Mouse (Mus musculus) neural tube, embryonic 15.5 days (tissue): ENCODE data around the gene Rnf207. TPM values are rescaled to one million over a fixed set of nuclear protein-coding genes. Genes with fewer than 3 reads are reported as not detected.

ENCODE experiments used
- ATAC-seq: fragments of 200-750 bp; cut with Nextera tagmentation; 2 replicates; pipeline ENCODE4 v1.8.0; 2017; ENCODE audit warnings: mild to moderate bottlenecking, moderate TSS enrichment, moderate library complexity; ENCODE audit not compliant: low FRiP score
- H3K27ac ChIP-seq: fragments of 300-500 bp; sonication (generic); replicated peaks from 2 replicates; pipeline ENCODE4 v1.5.1; 2015; ENCODE audit warnings: mild to moderate bottlenecking, inconsistent platforms
- H3K27me3 ChIP-seq: fragments of 300-500 bp; sonication (generic); replicated peaks from 2 replicates; pipeline ENCODE4 v1.6.1; 2015; ENCODE audit warnings: inconsistent platforms
- H3K36me3 ChIP-seq: fragments of 300-500 bp; sonication (generic); 2 replicates; pipeline ENCODE4 v1.6.1; 2015; ENCODE audit warnings: inconsistent platforms
- H3K4me1 ChIP-seq: fragments of 300-500 bp; sonication (generic); 2 replicates; pipeline ENCODE4 v1.6.1; 2015; ENCODE audit warnings: inconsistent platforms
- H3K4me2 ChIP-seq: fragments of 300-500 bp; sonication (generic); 2 replicates; pipeline ENCODE4 v1.6.1; 2015; ENCODE audit warnings: inconsistent platforms, mild to moderate bottlenecking, moderate library complexity
- H3K4me3 ChIP-seq: fragments of 300-500 bp; sonication (generic); replicated peaks from 2 replicates; pipeline ENCODE4 v1.5.1; 2015; ENCODE audit warnings: mild to moderate bottlenecking, inconsistent platforms
- H3K9ac ChIP-seq: fragments of 300-500 bp; sonication (generic); replicated peaks from 2 replicates; pipeline ENCODE4 v1.6.1; 2015; ENCODE audit warnings: mild to moderate bottlenecking, inconsistent platforms
- H3K9me3 ChIP-seq: fragments of 300-500 bp; sonication (generic); replicated peaks from 2 replicates; pipeline ENCODE4 v1.6.1; 2016; ENCODE audit warnings: inconsistent platforms
- WGBS: fragments of 180-500 bp; shearing (Covaris S2); methylation state at CpG from one replicate; pipeline ENCODE4 v1.1.7; 2015; ENCODE audit warnings: mixed read lengths; 5-methylcytosine and 5-hydroxymethylcytosine counted together
- polyA plus RNA-seq: library from polyadenylated mRNA; unstranded; fragments of >200 nt; fragmentation: Nextera tagmentation; extraction: Ambion mirVana; gene quantifications from 2 replicates; pipeline ENCODE4 v1.2.1, GENCODE M21; 2015

Rnf207 gene
- polyA plus RNA-seq, 1 experiment from 2014 or later, result 12.4 TPM

DNA sequence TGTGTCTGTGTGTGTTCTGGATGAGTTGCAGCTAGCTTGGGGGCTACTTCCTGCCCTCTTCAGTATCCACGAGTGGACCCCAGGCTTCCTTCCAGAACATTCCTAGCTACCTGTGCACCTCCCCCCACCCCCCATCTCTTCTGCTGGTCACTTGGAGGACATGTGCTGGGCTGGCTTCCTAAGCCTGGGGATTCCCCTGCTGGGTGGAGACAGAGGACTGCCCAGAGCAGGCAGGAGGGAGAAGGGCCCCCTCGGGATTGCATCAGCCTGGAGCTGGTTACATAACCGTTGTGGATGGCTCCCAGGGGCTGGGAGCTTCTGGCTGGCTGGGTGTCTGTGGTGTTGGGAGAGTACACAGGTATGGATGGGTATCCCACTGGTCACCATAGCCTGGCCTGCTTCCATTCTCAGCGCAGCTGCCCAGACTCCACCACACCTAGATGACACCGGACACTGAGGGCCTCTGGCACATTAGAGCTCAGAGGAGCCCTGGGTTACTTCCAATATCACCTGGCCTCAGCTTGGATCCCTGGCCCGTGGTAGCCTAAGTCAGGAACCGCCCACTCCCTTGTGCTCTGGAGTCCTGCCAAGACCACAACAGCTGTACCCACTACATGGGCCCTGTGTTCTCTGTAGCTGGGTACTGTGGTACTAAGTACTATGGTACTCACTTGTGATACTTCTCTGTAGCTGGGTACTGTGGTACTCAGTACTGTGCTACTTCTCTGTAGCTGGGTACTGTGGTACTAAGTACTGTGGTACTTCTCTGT, 26.5 kb upstream of the Rnf207 start:
- 57% methylated on average over 7 of the region's 7 CpGs for WGBS
- Histone ChIP-seq H3K27me3 (peaks cover 11% of the 10 kb centered on the region), H3K4me3 (no peak overlapping the region), H3K4me2 (no peak overlapping the region), H3K9ac (no peak overlapping the region), H3K4me1 (peaks cover 60% of the 10 kb centered on the region), H3K27ac (no peak overlapping the region), H3K9me3 (no peaks in the 10 kb centered on the region), H3K36me3 (no peaks in the 10 kb centered on the region)
- no peak for ATAC-seq

DNA sequence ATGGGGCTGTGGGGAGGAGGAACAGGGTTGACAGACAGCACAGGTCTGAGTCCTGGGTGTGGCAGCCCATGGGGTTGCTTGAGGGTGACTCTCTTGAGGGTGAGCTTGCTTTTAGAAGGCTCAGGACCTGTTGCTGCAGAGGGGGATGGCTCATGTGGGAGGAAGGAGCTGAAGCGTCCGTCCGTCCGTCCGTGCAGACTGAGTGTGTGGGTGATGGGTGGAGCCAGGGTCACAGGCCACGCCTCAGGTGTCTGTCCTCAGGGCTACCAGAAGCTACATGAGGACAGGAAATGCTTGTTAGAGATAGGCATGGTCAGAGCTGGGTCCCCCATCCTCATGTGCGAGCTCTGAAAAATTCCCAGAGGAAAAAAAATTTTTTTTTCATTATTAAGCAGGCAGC, 25.9 kb upstream of the Rnf207 start:
- Histone ChIP-seq H3K4me1 (peaks cover 60% of the 10 kb centered on the region), H3K27me3 (peaks cover 11% of the 10 kb centered on the region), H3K27ac (no peak overlapping the region), H3K4me3 (no peak overlapping the region), H3K36me3 (no peaks in the 10 kb centered on the region), H3K9ac (no peak overlapping the region), H3K4me2 (no peak overlapping the region), H3K9me3 (no peaks in the 10 kb centered on the region)
- 78% methylated on average over 7 of the region's 7 CpGs for WGBS
- ATAC-seq, result no peak

DNA sequence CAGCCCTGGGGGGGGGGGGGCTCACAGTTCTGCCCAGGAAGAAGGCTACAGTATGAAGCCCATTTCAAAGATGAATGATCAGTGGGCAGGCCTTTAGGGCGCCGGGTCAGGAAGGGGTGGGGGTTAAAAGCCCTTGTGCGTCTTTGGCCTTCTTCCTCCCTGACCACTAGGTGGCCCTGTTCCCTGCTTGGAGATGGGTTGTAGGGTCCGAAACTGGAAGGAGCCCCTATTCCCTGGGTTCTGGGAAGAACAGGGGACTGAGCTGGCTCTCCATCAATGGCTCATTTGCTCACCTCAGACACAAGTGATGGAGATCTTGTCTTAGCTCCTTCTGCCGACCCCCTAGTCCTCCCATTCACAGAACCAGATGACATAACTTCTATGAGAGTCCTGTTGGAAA, 24.5 kb upstream of the Rnf207 start:
- no peak overlapping the region; the same call in 1 of the 2 replicates for H3K9ac ChIP-seq
- 7% methylated on average over 5 of the region's 5 CpGs for WGBS
- no peak for ATAC-seq
- H3K27ac ChIP-seq, result no peak overlapping the region
- no peak overlapping the region for H3K4me2 ChIP-seq
- H3K4me3 ChIP-seq, result no peak overlapping the region
- H3K36me3 ChIP-seq, result no peaks in the 10 kb centered on the region
- peaks cover 57% of the 10 kb centered on the region for H3K4me1 ChIP-seq
- peaks cover 10% of the 10 kb centered on the region for H3K27me3 ChIP-seq
- no peaks in the 10 kb centered on the region for H3K9me3 ChIP-seq

DNA sequence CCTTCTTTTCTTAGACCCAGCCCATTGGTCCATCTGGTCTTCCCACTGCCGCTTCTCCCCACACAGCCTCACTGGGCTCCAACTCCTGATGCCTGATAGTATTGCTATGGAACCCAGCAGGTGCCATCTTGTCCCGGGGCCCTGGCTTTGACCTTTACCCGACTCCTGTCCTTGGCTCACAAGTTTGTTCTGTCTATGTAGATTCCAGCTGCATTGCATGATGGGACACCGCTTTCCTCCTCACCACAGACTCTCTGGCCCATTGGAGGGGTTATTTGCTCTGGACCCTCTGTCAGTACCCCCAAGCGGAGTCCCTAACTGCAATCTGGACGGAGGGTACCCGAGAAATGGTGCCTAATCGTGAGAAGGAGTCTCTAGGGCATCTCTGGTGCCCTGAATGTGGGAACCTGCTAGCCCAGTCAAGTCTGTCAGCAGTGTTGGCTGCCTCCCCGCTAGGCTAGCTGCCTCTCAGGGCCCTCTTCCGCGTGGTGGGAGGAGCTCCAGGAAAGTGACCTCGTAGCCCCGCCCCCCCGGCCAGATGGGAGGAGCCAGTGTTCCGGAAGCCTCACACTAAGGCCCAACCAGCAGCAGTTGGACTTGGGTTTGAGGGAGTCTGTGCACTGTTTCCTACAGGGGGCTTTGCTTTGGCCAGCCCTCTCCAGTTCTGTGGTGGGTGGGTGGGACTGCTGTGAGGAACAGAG, 21.9 kb upstream of the Rnf207 start:
- H3K36me3 ChIP-seq, result peaks cover 1% of the 10 kb centered on the region; the same call in 1 of the 2 replicates
- no peak overlapping the region for H3K9ac ChIP-seq
- peaks cover 60% of the 10 kb centered on the region for H3K4me1 ChIP-seq
- WGBS, result 37% methylated on average over 15 of the region's 15 CpGs
- peak overlapping the region; percentile 87 for H3K4me2 ChIP-seq
- no peaks in the 10 kb centered on the region for H3K9me3 ChIP-seq
- peak overlapping the region; percentile 72; the same call in 1 of the 2 replicates for H3K4me3 ChIP-seq
- no peak for ATAC-seq
- H3K27ac ChIP-seq, result no peak overlapping the region
- H3K27me3 ChIP-seq, result peaks cover 4% of the 10 kb centered on the region

DNA sequence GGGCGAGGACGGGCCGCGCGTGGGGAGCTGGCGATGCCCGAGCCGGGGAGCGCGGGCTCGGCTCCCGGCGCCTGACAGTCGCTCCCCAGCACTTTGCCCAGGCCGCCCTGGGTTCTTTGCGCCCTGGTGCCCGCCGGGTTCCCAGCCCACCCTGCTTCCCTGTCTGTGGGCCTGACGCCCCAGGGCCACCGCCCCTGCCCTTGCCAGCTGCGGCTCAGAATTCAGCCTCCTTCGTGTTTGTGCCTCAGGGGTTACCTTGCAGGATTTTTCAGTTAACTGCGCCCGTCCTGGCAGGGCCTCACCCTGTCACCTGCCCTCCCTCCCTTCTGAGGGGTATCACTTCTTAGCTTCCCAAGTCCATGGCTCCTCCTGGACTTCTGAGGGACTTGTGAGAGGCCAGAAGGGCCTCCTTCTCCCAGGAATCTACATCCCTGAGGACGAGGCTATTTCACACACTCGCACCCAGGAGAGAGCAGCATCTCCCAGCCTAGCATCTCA, 20.5 kb upstream of the Rnf207 start:
- H3K36me3 ChIP-seq, result peaks cover 14% of the 10 kb centered on the region
- H3K4me1 ChIP-seq, result peaks cover 49% of the 10 kb centered on the region
- H3K27ac ChIP-seq, result peak overlapping the region; percentile 80
- peak overlapping the region; percentile 81 for H3K9ac ChIP-seq
- H3K9me3 ChIP-seq, result no peaks in the 10 kb centered on the region
- H3K4me3 ChIP-seq, result peak overlapping the region; percentile 72
- under 1% methylated on average over 18 of the region's 26 CpGs for WGBS
- ATAC-seq, result peak; percentile 46
- peaks cover 4% of the 10 kb centered on the region for H3K27me3 ChIP-seq
- peak overlapping the region; percentile 87 for H3K4me2 ChIP-seq

DNA sequence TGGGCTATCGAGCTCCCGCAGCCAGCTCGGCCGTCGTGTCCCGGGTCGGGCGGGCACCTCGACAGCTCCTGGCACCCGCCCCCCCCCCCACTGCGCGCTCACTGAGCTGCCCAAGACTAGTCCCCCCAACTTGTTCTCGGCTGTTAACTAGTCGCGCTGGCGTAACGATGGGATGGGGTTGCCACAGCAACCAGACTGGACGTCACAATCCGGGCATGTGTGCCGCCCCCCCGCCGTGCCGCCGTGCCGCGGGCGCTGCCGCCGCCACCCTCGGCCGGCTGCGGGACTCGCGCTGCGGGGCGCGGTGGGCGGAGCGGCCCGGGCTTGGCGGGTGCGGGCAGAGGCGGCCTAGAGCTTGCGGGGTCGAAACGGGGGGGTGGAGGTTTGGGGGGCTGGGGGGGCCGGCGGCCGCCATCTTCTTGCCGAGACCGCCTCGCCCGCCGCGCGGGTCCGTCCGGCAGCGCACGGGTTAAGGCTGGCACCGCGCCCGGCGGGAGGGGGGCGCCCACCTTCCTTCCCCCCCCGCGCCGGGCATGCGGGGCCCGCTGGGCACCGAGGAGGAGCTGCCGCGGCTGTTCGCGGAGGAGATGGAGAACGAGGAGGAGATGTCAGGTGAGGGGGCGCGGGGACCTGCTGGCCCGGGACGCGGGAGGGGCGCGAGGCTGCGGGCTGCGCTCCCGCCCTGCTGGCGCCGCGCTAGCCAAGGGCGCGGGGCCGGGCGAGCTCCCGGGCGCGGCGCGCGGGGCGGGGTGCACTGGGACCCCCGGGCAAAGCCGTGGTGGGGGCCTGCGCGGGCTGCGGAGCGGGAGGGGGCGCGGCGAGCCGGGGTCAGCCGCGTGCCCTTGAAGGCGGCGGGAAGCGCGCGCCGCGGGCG, 19.9 kb upstream of the Rnf207 start, which contains the start of gene Chd5:
Gene Chd5 (plus strand): TSS at position 233 of the 874 bp plus-strand sequence.
- peak; percentile 65 for ATAC-seq
- H3K4me1 ChIP-seq, result peaks cover 44% of the 10 kb centered on the region
- peak within 1 kb of the TSS; percentile 87 for H3K4me2 ChIP-seq
- under 1% methylated on average over 78 of the region's 120 CpGs for WGBS
- H3K9ac ChIP-seq, result peak within 1 kb of the TSS; percentile 81
- peaks cover 4% of the 10 kb centered on the region for H3K27me3 ChIP-seq
- no peaks in the 10 kb centered on the region for H3K9me3 ChIP-seq
- H3K36me3 ChIP-seq, result peaks cover 21% of the 10 kb centered on the region
- peak within 1 kb of the TSS; percentile 80 for H3K27ac ChIP-seq
- H3K4me3 ChIP-seq, result peak within 1 kb of the TSS; percentile 72

DNA sequence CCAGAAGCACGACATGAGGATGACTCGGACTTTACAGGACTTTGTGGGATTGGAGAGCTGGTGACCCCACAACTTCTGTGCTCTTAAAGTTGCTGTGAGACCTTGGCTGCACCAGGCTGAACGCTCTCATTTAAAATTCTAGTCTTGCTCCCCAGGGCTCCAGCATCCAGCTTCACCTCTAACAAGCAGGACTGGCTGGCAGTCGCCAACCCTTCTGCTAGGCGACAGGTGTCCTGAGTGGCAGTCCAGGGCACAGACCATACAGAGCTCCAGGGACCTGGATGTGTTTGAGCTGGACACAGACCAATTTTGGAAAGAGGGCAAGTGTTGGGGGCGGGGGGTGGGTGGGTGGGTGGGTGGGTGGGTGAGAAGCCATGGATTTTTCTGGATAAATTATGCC, 19.0 kb upstream of the Rnf207 start:
- Histone ChIP-seq H3K36me3 (peaks cover 28% of the 10 kb centered on the region), H3K9ac (no peak overlapping the region), H3K4me2 (no peak overlapping the region), H3K27me3 (peaks cover 4% of the 10 kb centered on the region), H3K9me3 (no peaks in the 10 kb centered on the region), H3K27ac (no peak overlapping the region), H3K4me1 (peaks cover 41% of the 10 kb centered on the region), H3K4me3 (no peak overlapping the region)
- 26% methylated on average over 6 of the region's 6 CpGs for WGBS
- ATAC-seq, result no peak

DNA sequence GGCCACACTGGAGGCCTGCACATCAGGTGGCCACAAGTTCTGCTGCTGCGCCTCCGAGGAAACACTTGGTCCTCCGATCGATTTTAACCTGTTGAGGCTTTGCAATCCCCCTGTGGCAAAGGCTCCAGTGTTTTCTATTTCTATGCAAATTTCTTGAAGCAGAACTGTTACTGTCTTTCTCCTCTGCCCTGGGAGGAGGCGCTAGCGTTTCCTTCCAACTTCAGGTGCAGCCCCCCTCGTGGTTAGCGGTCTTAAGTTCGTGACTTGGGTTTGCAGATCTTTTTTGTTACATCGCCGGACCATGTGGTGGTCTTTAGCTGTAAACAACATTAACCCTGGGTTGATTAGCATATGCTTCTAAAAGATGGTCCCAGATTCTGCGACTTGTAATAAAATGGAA, 14.8 kb upstream of the Rnf207 start:
- peaks cover 11% of the 10 kb centered on the region for H3K4me1 ChIP-seq
- no peak overlapping the region for H3K27ac ChIP-seq
- 89% methylated on average over 12 of the region's 12 CpGs for WGBS
- no peaks in the 10 kb centered on the region for H3K9me3 ChIP-seq
- ATAC-seq, result no peak
- no peak overlapping the region for H3K4me2 ChIP-seq
- H3K9ac ChIP-seq, result no peak overlapping the region
- peaks cover 69% of the 10 kb centered on the region for H3K36me3 ChIP-seq
- no peak overlapping the region for H3K4me3 ChIP-seq
- H3K27me3 ChIP-seq, result no peaks in the 10 kb centered on the region

DNA sequence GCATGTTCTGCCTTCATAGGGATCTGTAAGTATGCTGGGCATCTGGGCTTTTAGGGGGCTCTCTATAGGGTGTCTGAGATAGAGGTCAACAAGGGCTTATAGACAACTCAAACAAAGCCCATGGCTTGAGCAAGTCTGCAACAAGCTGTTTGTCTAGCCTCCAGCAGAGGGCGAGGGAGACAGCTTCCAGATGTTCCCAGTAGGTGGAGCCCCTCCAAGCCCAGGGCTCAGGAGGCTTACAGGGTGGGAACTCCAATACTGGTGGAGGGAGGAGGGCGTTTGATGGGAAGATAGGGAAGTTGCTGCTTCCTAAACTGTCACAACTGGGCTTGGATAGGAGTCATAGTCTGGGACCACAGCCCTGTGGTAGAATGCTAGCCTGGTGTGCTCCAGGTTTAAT, 14.2 kb upstream of the Rnf207 start:
- Histone ChIP-seq H3K4me1 (peaks cover 8% of the 10 kb centered on the region; the same call in 1 of the 2 replicates), H3K4me3 (no peak overlapping the region), H3K9me3 (no peaks in the 10 kb centered on the region), H3K36me3 (peaks cover 70% of the 10 kb centered on the region), H3K9ac (no peak overlapping the region), H3K27ac (no peak overlapping the region), H3K4me2 (no peak overlapping the region), H3K27me3 (no peaks in the 10 kb centered on the region)
- 39% methylated on average over 2 of the region's 2 CpGs for WGBS
- ATAC-seq, result peak; percentile 62

DNA sequence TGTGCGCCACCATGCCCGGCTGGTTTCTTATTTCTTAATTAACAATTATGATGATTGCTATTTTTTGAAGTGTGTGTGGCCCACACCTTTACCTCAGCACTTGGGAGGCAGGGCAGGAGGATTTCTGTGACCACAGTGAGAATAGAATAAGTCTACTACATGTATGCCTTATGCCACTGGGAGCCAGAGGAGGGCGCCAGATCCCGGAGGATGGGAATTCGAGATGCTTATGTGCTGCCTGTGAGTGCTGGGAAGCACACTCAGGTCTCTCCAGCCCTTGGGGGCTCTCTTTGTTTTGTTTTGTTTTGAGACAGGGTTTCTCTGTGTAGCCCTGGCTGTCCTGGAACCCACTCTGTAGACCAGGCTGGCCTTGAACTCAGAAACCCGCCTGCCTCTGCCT, 9.9 kb upstream of the Rnf207 start:
- Histone ChIP-seq H3K4me3 (no peak overlapping the region), H3K27me3 (no peaks in the 10 kb centered on the region), H3K27ac (no peak overlapping the region), H3K36me3 (peaks cover 49% of the 10 kb centered on the region), H3K9me3 (no peaks in the 10 kb centered on the region), H3K4me2 (no peak overlapping the region), H3K9ac (no peak overlapping the region), H3K4me1 (peaks cover 25% of the 10 kb centered on the region)
- ATAC-seq, result no peak
- 80% methylated on average over 6 of the region's 6 CpGs for WGBS

DNA sequence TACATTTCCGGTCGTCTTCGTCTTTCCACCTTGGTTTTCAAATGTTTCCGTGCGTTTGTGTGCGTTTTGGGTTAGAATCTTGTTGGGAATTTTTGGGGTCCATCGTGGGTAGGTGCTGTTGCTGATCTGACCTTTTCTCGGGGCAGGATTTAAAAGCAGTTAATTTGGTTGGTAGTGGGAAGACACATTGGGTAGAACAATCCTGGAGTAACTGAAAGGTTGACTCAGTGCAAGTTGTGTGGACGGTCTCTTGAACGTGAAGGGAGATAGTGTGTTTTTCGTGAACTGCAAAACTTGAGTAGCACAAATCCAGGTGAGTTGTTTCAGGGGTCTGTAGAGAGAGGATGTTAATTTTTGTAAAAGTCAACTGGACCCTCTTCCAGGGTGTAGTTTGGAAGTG, 7.8 kb upstream of the Rnf207 start:
- H3K27ac ChIP-seq, result no peak overlapping the region
- no peaks in the 10 kb centered on the region for H3K9me3 ChIP-seq
- H3K27me3 ChIP-seq, result no peaks in the 10 kb centered on the region
- H3K4me2 ChIP-seq, result peak overlapping the region; percentile 79
- peak overlapping the region; percentile 100 for H3K4me3 ChIP-seq
- H3K9ac ChIP-seq, result peak overlapping the region; percentile 99
- ATAC-seq, result no peak
- WGBS, result 2% methylated on average over 11 of the region's 11 CpGs
- H3K36me3 ChIP-seq, result peaks cover 30% of the 10 kb centered on the region
- H3K4me1 ChIP-seq, result peaks cover 20% of the 10 kb centered on the region
